Mouse (Mus musculus): Measurements from ENCODE around the gene AL731706.1.
"Not testable (repeated sequence)": the region's sequence is repeated elsewhere in the genome, so short reads cannot be mapped to it uniquely, and the experiment has no call there.

Gene AL731706.1

GRCm38 (mm10) chr2:136891068-136891950 is at the start of gene AL731706.1, which contains the start of the genes Slx4ip and Mkks:
Gene AL731706.1, minus strand, starts transcription at chr2:136891389.
Gene Slx4ip, plus strand, starts transcription at chr2:136891218.
Gene Mkks, minus strand, starts transcription at chr2:136891389.
- peak; percentile 99 for DNase-seq (ENCODE audit: low spot score in 2 of 2)

GRCm38 (mm10) chr2:136938249-136938648 is 47.1 kb upstream of the AL731706.1 start:
- DNase-seq (ENCODE audit: low spot score in 2 of 2) = no peak

- no peak for DNase-seq (ENCODE audit: low spot score in 2 of 2)
Measured at GRCm38 (mm10) chr2:136936391-136937288, 45.5 kb upstream of the AL731706.1 start.

GRCm38 (mm10) chr2:136921003-136921408 is 29.8 kb upstream of the AL731706.1 start:
- no peak for DNase-seq (ENCODE audit: low spot score in 2 of 2)

- no peak for DNase-seq (ENCODE audit: low spot score in 2 of 2)
Measured at GRCm38 (mm10) chr2:136920257-136920993, 29.2 kb upstream of the AL731706.1 start.

GRCm38 (mm10) chr2:136919433-136919832 is 28.2 kb upstream of the AL731706.1 start:
- DNase-seq (ENCODE audit: low spot score in 2 of 2) = no peak

GRCm38 (mm10) chr2:136914334-136914902 is 23.2 kb upstream of the AL731706.1 start:
- no peak for DNase-seq (ENCODE audit: low spot score in 2 of 2)

- DNase-seq (ENCODE audit: low spot score in 2 of 2) = no peak
Measured at GRCm38 (mm10) chr2:136913021-136913420, 21.8 kb upstream of the AL731706.1 start.

- DNase-seq (ENCODE audit: low spot score in 2 of 2) = no peak
Measured at GRCm38 (mm10) chr2:136911958-136912411, 20.8 kb upstream of the AL731706.1 start.

GRCm38 (mm10) chr2:136909298-136909697 is 18.1 kb upstream of the AL731706.1 start:
- no peak for DNase-seq (ENCODE audit: low spot score in 2 of 2)

GRCm38 (mm10) chr2:136908596-136908995 is 17.4 kb upstream of the AL731706.1 start:
- no peak for DNase-seq (ENCODE audit: low spot score in 2 of 2)

GRCm38 (mm10) chr2:136896131-136896530 is 4.9 kb upstream of the AL731706.1 start:
- no peak for DNase-seq (ENCODE audit: low spot score in 2 of 2)

- no peak for DNase-seq (ENCODE audit: low spot score in 2 of 2)
Measured at GRCm38 (mm10) chr2:136894494-136894893, 3.3 kb upstream of the AL731706.1 start.

GRCm38 (mm10) chr2:136891951-136892371 is 772 bp upstream of the AL731706.1 start:
- DNase-seq (ENCODE audit: low spot score in 2 of 2) = peak; percentile 95 to 97

- not testable (repeated sequence) for DNase-seq (ENCODE audit: low spot score in 2 of 2)
Measured at GRCm38 (mm10) chr2:136890716-136891067, 497 bp downstream of the AL731706.1 start.

GRCm38 (mm10) chr2:136886846-136887245 is 4.3 kb downstream of the AL731706.1 start:
- DNase-seq (ENCODE audit: low spot score in 2 of 2) = no peak

GRCm38 (mm10) chr2:136885579-136885978 is 5.6 kb downstream of the AL731706.1 start, which contains the start of gene AL731706.2:
Gene AL731706.2, minus strand, starts transcription at chr2:136885679.
- DNase-seq (ENCODE audit: low spot score in 2 of 2) = no peak

- no peak for DNase-seq (ENCODE audit: low spot score in 2 of 2)
Measured at GRCm38 (mm10) chr2:136854543-136855388, 36.4 kb downstream of the AL731706.1 start.

- no peak for DNase-seq (ENCODE audit: low spot score in 2 of 2)
Measured at GRCm38 (mm10) chr2:136850366-136850765, 40.8 kb downstream of the AL731706.1 start.

GRCm38 (mm10) chr2:136837994-136838393 is 53.2 kb downstream of the AL731706.1 start:
- no peak for DNase-seq (ENCODE audit: low spot score in 2 of 2)

Data from spleen, postnatal 36 days (tissue).